Mouse (Mus musculus): Measurements from ENCODE around the gene Cnnm2.

DNA sequence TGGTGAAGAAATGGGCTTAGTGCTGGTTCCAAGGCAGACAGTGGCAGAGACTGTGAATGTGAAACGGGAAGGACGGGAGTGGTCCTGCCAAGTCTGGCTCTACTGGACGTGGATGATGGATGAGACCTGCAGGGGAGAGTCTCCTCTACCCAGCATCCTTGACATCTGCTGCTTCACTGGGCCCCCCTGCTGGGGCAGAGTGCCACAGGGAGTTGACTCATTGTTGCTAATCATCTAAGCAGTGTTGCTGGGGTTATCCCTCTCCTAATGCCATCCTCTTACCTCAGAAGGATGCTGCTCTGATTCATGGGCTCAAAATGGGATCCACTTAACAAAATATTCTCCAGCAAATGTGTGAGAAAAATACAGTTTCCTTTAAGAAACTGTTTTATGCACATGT, 67.6 kb downstream of the Cnnm2 start:
- TF ChIP-seq CTCF (IDR thresholded peaks at IDR 0.05; ENCODE audit: low read depth), result no peak
- no peak for TF ChIP-seq EP300 (optimal IDR thresholded peaks at IDR 0.05)

Data from stomach, postnatal 0 days (tissue).